Mouse (Mus musculus): ENCODE results near the gene Wdhd1. TPM values are rescaled to one million over a fixed set of nuclear protein-coding genes. Genes with fewer than 3 reads are reported as not detected.

Gene Wdhd1
- polyA plus RNA-seq, 1 experiment: 15.9 TPM

DNA sequence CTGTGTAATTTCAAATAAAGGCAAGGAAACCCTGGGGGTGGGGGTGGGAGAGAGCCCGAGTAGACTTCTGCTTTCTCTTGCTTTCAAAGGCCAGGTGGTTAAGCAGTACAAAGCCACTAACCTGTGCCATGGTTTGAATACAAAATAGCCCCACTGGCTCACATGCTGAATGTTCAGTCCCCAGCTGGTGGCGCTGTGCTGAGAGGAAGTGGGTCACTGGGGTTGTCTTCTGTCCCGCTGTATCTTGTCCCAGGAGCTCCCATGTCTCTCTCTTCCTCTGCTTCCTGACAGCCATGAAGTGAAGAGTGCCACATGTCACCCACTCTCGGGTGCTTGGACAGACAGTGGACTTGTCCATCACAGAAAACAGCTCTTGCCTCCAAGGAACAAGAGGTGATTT is 82.6 kb downstream of the Wdhd1 start:
- TF ChIP-seq CTCF (IDR thresholded peaks at IDR 0.05; ENCODE audit: borderline replicate concordance, extremely low read depth, insufficient read depth, insufficient read length) (no peak), POLR2A (IDR thresholded peaks at IDR 0.05; ENCODE audit: borderline replicate concordance, extremely low read depth, insufficient read depth, insufficient read length, poor library complexity, severe bottlenecking) (no peak)
- no peak for DNase-seq (ENCODE audit: low read depth)

DNA sequence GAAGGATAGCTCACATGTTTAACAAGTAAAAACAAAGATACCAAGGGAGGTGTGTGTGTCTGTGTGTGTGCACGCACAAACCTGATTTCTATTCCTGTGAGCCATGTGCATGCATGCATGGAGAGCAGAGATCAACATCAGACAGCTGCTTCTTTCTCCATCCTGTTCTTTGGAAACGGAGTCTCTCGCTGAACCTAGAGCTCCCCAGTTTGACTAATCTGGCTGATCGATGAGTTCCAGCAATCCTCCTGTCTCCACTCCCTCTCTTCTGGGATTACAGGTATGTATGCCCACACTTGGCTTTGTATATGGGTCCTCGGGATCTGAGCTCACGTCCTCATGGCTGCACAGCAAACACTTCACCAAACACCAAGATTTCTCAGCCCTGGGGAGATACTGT is 83.2 kb downstream of the Wdhd1 start:
- TF ChIP-seq POLR2A (IDR thresholded peaks at IDR 0.05; ENCODE audit: borderline replicate concordance, extremely low read depth, insufficient read depth, insufficient read length, poor library complexity, severe bottlenecking) (no peak), CTCF (IDR thresholded peaks at IDR 0.05; ENCODE audit: borderline replicate concordance, extremely low read depth, insufficient read depth, insufficient read length) (no peak)

DNA sequence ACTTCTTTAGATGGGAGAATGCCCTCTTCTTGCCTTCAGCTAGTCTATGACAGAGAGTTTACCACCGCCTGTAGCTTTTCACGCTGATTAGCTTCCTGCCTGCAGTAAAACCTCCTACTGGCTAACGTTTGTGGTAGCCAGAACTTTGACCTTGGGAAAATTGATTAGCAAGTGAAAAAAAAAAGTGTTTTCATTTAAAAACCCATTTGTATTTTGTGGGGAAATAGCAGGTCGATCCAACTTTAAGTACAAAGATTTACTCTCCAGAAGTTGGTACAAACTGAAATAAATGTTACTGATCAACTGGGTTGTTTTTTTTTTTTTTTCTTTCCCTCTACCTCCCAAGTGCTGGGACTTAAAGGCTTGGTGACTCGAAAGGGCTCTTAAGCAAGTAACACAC is 84.8 kb downstream of the Wdhd1 start:
- TF ChIP-seq CTCF (IDR thresholded peaks at IDR 0.05; ENCODE audit: borderline replicate concordance, extremely low read depth, insufficient read depth, insufficient read length) (no peak), POLR2A (IDR thresholded peaks at IDR 0.05; ENCODE audit: borderline replicate concordance, extremely low read depth, insufficient read depth, insufficient read length, poor library complexity, severe bottlenecking) (no peak)

More for the DNA sequence above, 83.2 kb downstream of the Wdhd1 start:
- DNase-seq (ENCODE audit: low read depth): no peak

More for the DNA sequence above, 84.8 kb downstream of the Wdhd1 start:
- DNase-seq (ENCODE audit: low read depth): no peak

Other genes starting within 250 kb of the Wdhd1 start
- gene Gch1, start 87.4 kb downstream of the Wdhd1 start, polyA plus RNA-seq (2012; rRNA removed): 3.0 and 3.4 TPM in 2 replicates
- gene Socs4, start 74 bp upstream of the Wdhd1 start, polyA plus RNA-seq (2012; rRNA removed): 6.7 and 9.9 TPM in 2 replicates
- gene Mapk1ip1l, start 21.4 kb upstream of the Wdhd1 start, polyA plus RNA-seq (2012; rRNA removed): 49.8 and 60.3 TPM in 2 replicates
- gene Lgals3, start 90.9 kb upstream of the Wdhd1 start, polyA plus RNA-seq (2012; rRNA removed): 2.5 and 3.5 TPM in 2 replicates
- 11.5 and 16.3 TPM in 2 replicates for gene Dlgap5, start 141.6 kb upstream of the Wdhd1 start, polyA plus RNA-seq (2012; rRNA removed)
- gene Fbxo34, start 173.6 kb upstream of the Wdhd1 start, polyA plus RNA-seq (2012; rRNA removed): 20.1 and 23.4 TPM in 2 replicates